Mouse (Mus musculus) embryonic facial prominence, embryonic 14.5 days (tissue): ENCODE measurements around the gene Ftsj1. TPM values are rescaled to one million over a fixed set of nuclear protein-coding genes. Genes with fewer than 3 reads are reported as not detected.

Source experiments
- ATAC-seq: fragments of 200-750 bp; cut with Nextera tagmentation; 2 replicates; pipeline ENCODE4 v1.8.0; 2017; ENCODE audit warnings: low read depth, moderate number of reproducible peaks, moderate TSS enrichment
- DNase-seq: peaks from one replicate; pipeline ENCODE4 v3.0.0-alpha.2; 2015; ENCODE audit warnings: low spot score
- H3K27ac ChIP-seq: fragments of 300-500 bp; sonication (generic); replicated peaks from 2 replicates; pipeline ENCODE4 v1.5.1; 2014; ENCODE audit warnings: low read depth, mild to moderate bottlenecking, low read length, moderate library complexity
- H3K27me3 ChIP-seq: fragments of 300-500 bp; sonication (generic); replicated peaks from 2 replicates; pipeline ENCODE4 v1.6.1; 2014; ENCODE audit warnings: low read length; ENCODE audit not compliant: control insufficient read depth, insufficient read depth
- H3K36me3 ChIP-seq: fragments of 300-500 bp; sonication (generic); 2 replicates; pipeline ENCODE4 v1.6.1; 2014; ENCODE audit warnings: low read length, mixed read lengths; ENCODE audit not compliant: control insufficient read depth, insufficient read depth
- H3K4me1 ChIP-seq: fragments of 300-500 bp; sonication (generic); 2 replicates; pipeline ENCODE4 v1.6.1; 2014; ENCODE audit warnings: antibody characterized with exemption, low read length; ENCODE audit not compliant: control insufficient read depth, insufficient read depth
- H3K4me2 ChIP-seq: fragments of 300-500 bp; sonication (generic); 2 replicates; pipeline ENCODE4 v1.6.1; 2014; ENCODE audit warnings: low read depth, mild to moderate bottlenecking, low read length, moderate library complexity, mixed read lengths
- H3K4me3 ChIP-seq: fragments of 300-500 bp; sonication (generic); 2 replicates; pipeline ENCODE4 v1.5.1; 2014; ENCODE audit warnings: low read depth, mild to moderate bottlenecking, low read length
- H3K9ac ChIP-seq: fragments of 300-500 bp; sonication (generic); 2 replicates; pipeline ENCODE4 v1.6.1; 2014; ENCODE audit warnings: low read depth, mild to moderate bottlenecking, low read length, moderate library complexity, mixed read lengths
- H3K9me3 ChIP-seq: fragments of 300-500 bp; sonication (generic); 2 replicates; pipeline ENCODE4 v1.6.1; 2016; ENCODE audit warnings: low read length; ENCODE audit not compliant: control insufficient read depth
- WGBS: fragments of 180-500 bp; shearing (Covaris S2); extraction: QIAGEN DNeasy Blood & Tissue Kit; methylation state at CpG from one replicate; pipeline ENCODE4 v1.1.7; 2014; 5-methylcytosine and 5-hydroxymethylcytosine counted together
- polyA plus RNA-seq: library from polyadenylated mRNA; unstranded; fragments of >200 nt; fragmentation: Nextera tagmentation; extraction: Ambion mirVana; gene quantifications from 2 replicates; pipeline ENCODE4 v1.2.1, GENCODE M21; 2014

Gene Ftsj1
- polyA plus RNA-seq, 1 experiment from 2014 or later = 40.5 TPM

DNA sequence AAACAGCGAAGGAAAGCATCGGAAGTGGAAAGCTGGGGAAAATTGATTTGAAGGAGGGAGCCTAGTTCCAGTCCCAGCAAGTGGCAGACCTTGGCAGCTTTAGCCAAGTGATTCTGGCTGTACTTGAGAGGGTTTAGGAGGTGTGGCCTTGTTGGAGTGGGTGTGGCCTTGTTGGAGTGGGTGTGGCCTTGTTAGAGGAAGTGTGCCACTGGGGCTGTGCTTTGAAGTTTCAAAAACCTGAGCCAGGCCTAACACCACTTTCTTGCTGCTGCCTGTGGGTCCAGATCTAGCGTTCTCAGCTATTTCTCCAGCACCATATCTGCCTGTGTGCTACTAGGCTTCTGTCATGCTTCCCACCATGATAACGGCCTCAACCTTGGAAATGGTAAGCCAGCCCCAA, 21.9 kb downstream of the Ftsj1 start:
- no peaks in the 10 kb centered on the region for H3K27me3 ChIP-seq

GRCm38 (mm10) chrX:8223473-8223872, 28.7 kb downstream of the Ftsj1 start:
- no peak for ATAC-seq
- WGBS = 88% methylated on average over 7 of the region's 7 CpGs
- no peak overlapping the region for H3K27ac ChIP-seq

More for the DNA sequence above, 21.9 kb downstream of the Ftsj1 start:
- Histone ChIP-seq H3K4me3 (no peak overlapping the region), H3K4me1 (no peaks in the 10 kb centered on the region), H3K27ac (no peak overlapping the region), H3K36me3 (no peaks in the 10 kb centered on the region), H3K4me2 (no peak overlapping the region), H3K9ac (no peak overlapping the region), H3K9me3 (no peaks in the 10 kb centered on the region)
- ATAC-seq (no peak), DNase-seq (no peak)
- 76% methylated on average over 4 of the region's 4 CpGs for WGBS

GRCm38 (mm10) chrX:8222678-8223421, 29.4 kb downstream of the Ftsj1 start:
- Histone ChIP-seq H3K9me3 (no peaks in the 10 kb centered on the region), H3K4me3 (no peak overlapping the region), H3K9ac (no peak overlapping the region), H3K4me1 (no peaks in the 10 kb centered on the region), H3K36me3 (no peaks in the 10 kb centered on the region), H3K27ac (0 out of 2 replicates have a peak overlapping the region, but pooled peaks have one; percentile 28), H3K4me2 (no peak overlapping the region), H3K27me3 (no peaks in the 10 kb centered on the region)
- WGBS = 44% methylated on average over 7 of the region's 7 CpGs
- ATAC-seq = no peak
- DNase-seq = peak; percentile 41

More at GRCm38 (mm10) chrX:8223473-8223872, 28.7 kb downstream of the Ftsj1 start:
- Histone ChIP-seq H3K9ac (no peak overlapping the region), H3K27me3 (no peaks in the 10 kb centered on the region), H3K4me1 (no peaks in the 10 kb centered on the region), H3K4me2 (no peak overlapping the region), H3K36me3 (no peaks in the 10 kb centered on the region), H3K4me3 (no peak overlapping the region), H3K9me3 (no peaks in the 10 kb centered on the region)
- no peak for DNase-seq

DNA sequence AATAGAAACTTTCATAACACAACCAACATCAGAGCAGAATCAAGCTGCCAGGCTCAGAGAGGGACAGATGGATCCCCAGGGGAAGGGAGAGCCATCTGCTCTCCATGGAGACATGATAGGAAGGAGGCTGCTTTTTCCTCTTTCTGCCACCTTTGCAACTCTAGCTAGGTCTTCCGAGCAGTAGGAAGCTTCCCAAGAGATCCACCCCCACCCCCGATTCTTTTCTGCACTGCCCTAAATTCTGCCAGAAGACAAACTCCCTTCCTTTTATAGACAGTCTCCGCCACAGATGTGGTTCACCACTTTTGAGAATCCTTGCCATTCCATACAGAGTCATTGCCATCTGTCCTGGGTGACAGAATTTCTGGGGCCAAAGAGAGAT, 29.9 kb downstream of the Ftsj1 start:
- ATAC-seq (no peak), DNase-seq (no peak)
- Histone ChIP-seq H3K9me3 (no peaks in the 10 kb centered on the region), H3K36me3 (no peaks in the 10 kb centered on the region), H3K27ac (0 out of 2 replicates have a peak overlapping the region, but pooled peaks have one; percentile 28), H3K9ac (no peak overlapping the region), H3K4me1 (no peaks in the 10 kb centered on the region), H3K4me2 (no peak overlapping the region), H3K4me3 (no peak overlapping the region), H3K27me3 (no peaks in the 10 kb centered on the region)
- 71% methylated on average over 3 of the region's 3 CpGs for WGBS

GRCm38 (mm10) chrX:8219651-8220050, 32.6 kb downstream of the Ftsj1 start:
- DNase-seq = no peak
- no peak overlapping the region for H3K4me3 ChIP-seq

GRCm38 (mm10) chrX:8218114-8218513, 34.1 kb downstream of the Ftsj1 start:
- no peak overlapping the region for H3K27ac ChIP-seq
- H3K36me3 ChIP-seq = no peaks in the 10 kb centered on the region
- no peak for ATAC-seq
- no peaks in the 10 kb centered on the region for H3K27me3 ChIP-seq
- H3K9me3 ChIP-seq = no peaks in the 10 kb centered on the region
- no peak overlapping the region for H3K4me3 ChIP-seq
- WGBS = 46% methylated on average over 2 of the region's 2 CpGs
- no peak overlapping the region for H3K4me2 ChIP-seq
- no peak overlapping the region for H3K9ac ChIP-seq
- no peaks in the 10 kb centered on the region for H3K4me1 ChIP-seq
- no peak for DNase-seq

More at GRCm38 (mm10) chrX:8219651-8220050, 32.6 kb downstream of the Ftsj1 start:
- H3K4me1 ChIP-seq = no peaks in the 10 kb centered on the region
- H3K27me3 ChIP-seq = no peaks in the 10 kb centered on the region
- ATAC-seq = no peak
- no peaks in the 10 kb centered on the region for H3K36me3 ChIP-seq
- H3K4me2 ChIP-seq = no peak overlapping the region
- no peaks in the 10 kb centered on the region for H3K9me3 ChIP-seq
- H3K27ac ChIP-seq = no peak overlapping the region
- WGBS = 33% methylated on average over 8 of the region's 8 CpGs
- no peak overlapping the region for H3K9ac ChIP-seq

DNA sequence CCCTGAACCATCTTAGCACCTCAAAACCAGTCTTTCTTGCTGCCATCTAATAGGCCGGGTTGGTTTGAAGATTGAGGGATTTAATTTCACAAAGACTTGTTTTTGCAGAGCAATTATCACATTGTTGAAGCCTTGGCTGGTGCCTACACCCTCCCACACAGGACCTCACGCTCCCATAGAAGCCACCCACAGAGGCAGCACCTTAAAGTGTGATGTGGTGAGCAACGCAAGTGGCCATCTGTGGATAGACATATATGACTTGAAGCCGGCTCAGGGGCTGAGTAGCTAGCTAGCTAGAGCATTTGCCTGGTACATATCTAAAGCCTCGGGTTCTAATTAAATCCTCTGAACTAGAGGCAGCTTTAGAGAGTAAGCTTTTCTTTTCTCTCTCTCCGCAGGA, 34.8 kb downstream of the Ftsj1 start:
- H3K9me3 ChIP-seq = no peaks in the 10 kb centered on the region
- no peak overlapping the region for H3K4me3 ChIP-seq
- H3K9ac ChIP-seq = no peak overlapping the region
- no peak overlapping the region for H3K27ac ChIP-seq
- H3K36me3 ChIP-seq = no peaks in the 10 kb centered on the region
- H3K4me2 ChIP-seq = no peak overlapping the region
- WGBS = 41% methylated on average over 6 of the region's 6 CpGs
- ATAC-seq (no peak), DNase-seq (no peak)
- H3K27me3 ChIP-seq = no peaks in the 10 kb centered on the region
- H3K4me1 ChIP-seq = no peaks in the 10 kb centered on the region

DNA sequence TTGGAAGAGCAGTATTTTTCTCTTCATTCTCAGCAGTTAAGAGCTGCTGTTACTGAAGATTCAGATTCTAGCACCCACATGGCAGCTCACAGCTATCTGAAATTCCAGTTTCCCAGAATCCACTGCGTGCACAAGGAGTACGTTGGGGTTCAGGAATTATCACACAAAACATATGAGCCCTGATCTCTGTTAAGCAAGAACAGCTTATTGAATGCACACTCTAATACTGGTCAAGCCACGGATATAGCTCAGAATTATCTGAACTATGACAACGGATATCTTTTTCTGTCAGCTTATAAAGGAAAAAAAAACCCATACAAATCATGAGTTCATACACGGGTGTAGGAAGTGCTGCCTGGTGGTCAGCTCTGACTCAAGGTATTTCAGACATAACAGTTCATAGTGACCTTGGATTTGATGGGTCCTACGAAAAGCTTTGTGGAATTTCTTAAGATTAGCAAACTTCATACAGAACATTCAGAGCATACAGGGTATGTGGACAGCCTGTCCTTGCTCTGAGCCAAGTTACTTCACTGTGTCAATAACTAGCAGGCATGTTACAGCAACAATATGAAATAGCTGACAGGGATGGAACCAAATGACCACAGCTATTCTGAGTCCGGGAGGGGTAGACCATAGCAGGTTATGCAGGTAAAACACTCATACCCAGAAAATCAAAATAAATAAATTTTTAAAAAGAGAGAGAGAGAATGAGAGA, 40.6 kb downstream of the Ftsj1 start:
- DNase-seq = no peak
- Histone ChIP-seq H3K4me1 (no peaks in the 10 kb centered on the region), H3K9me3 (no peaks in the 10 kb centered on the region), H3K27ac (no peak overlapping the region), H3K4me3 (no peak overlapping the region), H3K36me3 (no peaks in the 10 kb centered on the region), H3K9ac (no peak overlapping the region), H3K4me2 (no peak overlapping the region), H3K27me3 (no peaks in the 10 kb centered on the region)
- WGBS = 72% methylated on average over 7 of the region's 7 CpGs
- ATAC-seq = no peak
